Mouse (Mus musculus) heart, postnatal 14 days (tissue): ENCODE results near the gene Rffl. TPM values are rescaled to one million over a fixed set of nuclear protein-coding genes. Genes with fewer than 3 reads are reported as not detected.

Experiments
- DNase-seq, 2 experiments: peaks; one replicate each; pipeline ENCODE4 v3.0.0; 2021 to 2022
- intact Hi-C: fragments of 180-260 bp; cut with DNase I; formaldehyde crosslinking; loops from one replicate; pipeline ENCODE4 v1.15.1; 2025
- total RNA-seq, 2 experiments: library from RNA; stranded (reverse); gene quantifications; 2 replicates each; pipeline ENCODE4 v1.2.3; 2021

Rffl gene
- total RNA-seq, 2 experiments from 2014 or later, result 5.0 to 6.5 TPM

DNA sequence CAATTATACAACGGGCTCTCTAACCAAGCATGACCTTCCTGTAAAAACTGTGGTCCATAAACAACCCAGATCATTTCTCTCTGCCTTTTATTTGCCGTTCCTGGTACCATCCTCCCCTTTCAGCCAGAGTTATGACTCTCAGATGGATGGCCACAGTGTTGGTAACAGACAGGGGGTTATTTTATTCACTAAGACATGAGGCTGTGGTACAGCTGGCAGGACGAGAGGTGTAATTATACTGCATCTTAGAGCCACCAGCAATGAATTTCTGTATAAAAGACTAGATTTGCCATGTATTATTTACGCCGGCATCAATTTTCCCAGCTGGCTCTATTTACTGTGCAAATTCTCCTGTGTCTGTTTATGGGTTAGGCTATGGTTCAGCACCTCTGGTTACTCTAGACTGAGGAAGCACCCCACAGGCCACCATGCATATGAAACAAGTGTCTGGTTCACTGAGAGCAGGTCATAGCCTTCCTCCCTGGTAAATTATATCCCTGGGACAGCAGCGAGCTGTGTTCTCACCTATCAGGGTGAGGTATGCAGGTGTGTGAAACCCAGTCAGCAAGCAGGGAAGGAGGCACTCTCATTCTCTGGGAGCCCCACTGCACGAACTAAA lies 6.8 kb upstream of the Rffl start:
- DNase-seq, result no peak
- intact Hi-C loops, result no loop called here

DNA sequence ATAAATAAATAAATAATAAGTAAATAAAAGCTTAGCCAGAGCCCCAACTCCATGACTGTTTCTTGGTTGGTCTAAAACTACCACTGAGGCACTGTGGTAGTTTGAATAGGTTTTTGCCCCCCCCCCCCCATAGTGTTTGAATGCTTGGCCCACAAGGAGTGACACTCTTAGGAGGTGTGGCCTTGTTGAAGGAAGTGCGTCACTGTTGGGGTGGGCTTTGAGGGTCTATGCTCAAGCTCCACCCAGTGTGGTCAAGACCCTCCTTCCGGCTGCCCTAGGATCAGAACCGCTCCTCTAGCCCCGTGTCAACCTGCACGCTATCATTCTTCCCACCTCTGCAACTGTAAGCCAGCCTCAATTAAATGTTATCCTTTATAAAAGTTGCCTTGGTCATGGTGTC lies 4.6 kb upstream of the Rffl start:
- no peak for DNase-seq
- intact Hi-C loops, result no loop called here

DNA sequence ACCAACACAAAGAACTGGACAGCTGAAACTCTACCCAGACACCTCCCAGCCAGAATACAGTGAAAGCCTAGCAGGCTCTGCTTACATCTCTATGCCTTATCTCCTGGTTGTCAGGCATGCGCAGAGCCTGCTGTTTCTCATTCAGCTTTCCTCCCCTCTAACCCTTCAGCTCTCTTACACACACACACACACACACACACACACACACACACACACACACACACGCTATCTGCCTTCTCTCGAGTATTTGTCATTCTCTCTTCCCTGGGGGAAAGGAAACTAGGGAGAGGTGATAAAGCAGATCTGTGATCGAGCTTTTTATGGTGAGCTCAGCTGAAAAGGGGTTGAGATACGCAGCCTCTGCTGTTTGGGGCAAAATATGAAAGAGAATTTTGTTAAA lies 3.9 kb upstream of the Rffl start:
- intact Hi-C loops, result loop anchor here (5.0 kb wide), 2 partner anchors 113 to 128 kb away; partner anchors contain the start of genes Cct6b and Zfp830
- no peak for DNase-seq

DNA sequence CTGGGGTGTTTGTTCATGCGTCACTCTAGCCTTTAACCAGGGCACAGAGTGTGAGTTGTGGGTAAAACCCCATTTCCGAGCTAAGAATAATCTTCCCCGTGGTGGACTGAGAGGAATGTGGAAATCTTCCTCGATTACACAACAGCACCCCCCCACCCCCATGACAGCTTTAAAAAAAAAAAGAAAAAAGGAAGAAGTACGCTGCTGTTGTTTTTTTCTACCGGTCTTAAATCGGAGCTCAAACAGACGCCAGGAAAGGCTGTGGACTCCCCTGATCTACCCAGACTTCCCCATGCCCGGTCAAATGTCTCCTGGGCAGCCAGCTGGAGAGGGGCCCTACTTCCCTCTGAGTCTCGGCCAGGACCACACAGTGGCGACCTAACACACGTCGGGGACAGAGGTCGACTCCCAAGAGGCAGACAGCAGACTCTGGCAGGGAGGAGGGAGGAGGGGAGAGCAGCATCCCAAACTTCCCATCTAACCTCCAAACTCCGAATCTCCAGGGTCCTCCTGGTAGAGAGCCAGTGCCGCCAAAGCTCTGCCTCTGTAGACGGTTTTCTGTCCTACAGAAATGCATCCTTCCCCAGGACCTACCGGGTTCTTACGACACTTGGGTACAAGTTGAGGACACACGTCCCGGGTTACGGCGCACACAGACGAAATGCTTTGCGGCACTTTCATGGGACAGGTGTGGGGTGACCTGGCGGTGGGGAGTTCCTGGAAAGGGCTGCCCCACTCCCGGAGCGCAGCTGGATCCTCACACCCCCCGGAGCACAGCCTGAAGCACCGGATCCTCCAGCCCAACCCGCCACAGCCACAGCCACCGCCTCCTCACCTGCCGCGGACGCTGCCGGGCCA lies 608 bp downstream of the Rffl start:
- intact Hi-C loops, result loop anchor here (1.0 to 5.0 kb wide), 3 partner anchors 51 to 123 kb away; partner anchors contain the start of genes Cct6b and Zfp830
- peak; percentile 56 to 61 for DNase-seq

DNA sequence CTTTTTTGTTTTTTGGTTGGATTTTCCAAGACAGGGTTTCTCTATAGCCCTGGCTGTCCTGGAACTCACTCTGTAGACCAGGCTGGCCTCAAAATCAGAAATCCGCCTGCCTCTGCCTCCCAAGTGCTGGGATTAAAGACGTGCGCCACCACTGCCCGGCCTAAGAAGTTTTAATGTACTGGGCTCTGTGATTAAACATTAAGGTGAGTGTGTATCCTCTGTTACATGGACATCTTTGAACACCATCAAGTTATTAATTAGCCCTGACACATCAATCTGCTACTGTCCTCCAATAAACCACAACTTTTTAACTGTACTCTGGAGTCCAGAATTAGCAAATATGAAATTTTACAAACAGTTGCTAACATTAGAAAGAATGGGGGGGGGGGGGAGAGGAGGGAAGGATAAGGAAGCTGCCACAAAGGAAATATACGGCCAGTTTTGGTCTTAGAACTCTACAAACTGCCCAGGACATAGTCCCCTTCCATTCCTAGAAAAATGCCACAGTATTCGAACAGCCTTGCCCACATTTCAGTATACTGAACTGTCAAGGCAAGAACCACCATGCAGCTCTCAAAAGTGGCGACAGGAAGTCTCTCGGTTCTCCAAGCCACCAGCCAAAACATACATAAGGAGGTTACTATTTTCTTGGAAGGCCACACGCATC lies 1.4 kb downstream of the Rffl start:
- DNase-seq, result no peak
- intact Hi-C loops, result loop anchor here (1.0 to 5.0 kb wide), 3 partner anchors 50 to 122 kb away; partner anchors contain the start of genes Cct6b and Zfp830

DNA sequence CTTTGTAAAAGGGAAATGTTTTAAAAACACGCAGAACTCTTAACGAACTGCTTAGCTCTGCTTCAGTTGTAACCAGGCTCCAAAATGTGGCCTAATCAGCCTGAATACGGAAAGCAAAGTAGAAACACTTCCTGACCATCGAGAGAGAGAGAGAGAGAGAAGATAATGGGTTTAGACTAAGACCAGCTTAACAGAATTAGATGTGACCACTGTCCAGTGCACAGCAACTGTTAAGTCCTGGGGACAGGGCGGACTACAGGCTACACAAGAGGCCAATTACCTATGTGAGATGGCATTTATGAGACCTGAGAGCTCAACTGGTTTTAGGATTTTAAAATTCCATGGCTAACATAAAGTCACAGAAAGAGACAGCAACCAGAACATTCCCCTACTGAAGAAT lies 3.1 kb downstream of the Rffl start:
- DNase-seq, result no peak
- intact Hi-C loops, result no loop called here

DNA sequence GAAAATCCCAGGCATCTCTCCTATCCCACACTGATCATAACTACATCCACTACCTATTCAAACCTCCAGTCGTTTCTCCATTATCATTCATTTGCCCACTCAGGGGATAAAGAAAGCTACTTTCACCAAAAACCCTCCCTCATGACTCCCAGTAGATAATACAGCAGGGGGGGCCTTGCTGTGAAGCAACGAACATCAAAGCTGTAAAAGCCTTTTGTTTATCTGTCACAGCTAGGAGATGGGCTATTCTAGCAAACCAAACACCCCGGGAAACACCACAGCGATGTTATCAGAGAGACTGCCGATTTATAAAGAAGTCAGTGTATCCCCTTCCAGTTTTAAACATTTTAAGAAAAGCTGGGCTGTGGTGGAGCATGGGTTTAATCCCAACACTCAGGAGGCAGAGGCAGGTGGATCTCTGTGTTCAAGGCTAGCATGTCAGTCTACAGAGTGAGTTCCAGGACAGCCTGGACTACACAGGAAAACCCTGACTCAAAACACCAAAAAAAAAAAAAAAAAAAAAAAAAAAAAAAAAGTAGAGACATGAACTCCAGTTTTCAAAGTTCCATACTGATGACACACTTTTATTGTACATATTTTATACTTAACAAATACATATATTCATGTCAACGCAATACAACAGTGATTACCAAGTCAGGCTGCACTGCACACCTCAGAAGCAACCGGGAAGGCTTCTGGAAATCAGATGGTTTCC lies 4.0 kb downstream of the Rffl start:
- intact Hi-C loops, result no loop called here
- DNase-seq, result no peak

DNA sequence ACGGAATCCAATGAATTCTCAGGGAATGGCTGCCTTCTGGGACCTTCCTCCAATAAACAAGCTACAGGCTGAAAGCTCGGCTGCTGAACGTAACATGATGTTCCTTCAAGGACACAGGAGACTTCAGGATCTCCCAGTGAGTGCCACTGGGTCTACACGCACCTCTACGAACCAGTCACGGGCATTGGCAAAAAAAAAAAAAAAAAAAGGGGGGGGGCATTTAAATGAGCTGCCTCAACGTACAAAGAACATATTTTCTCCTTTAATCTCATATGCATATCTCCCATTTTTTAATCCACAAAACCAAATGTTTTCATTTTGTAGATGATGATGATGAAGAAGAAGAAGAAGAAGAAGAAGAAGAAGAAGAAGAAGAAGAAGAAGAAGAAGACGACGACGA lies 5.1 kb downstream of the Rffl start:
- no peak for DNase-seq
- intact Hi-C loops, result no loop called here

DNA sequence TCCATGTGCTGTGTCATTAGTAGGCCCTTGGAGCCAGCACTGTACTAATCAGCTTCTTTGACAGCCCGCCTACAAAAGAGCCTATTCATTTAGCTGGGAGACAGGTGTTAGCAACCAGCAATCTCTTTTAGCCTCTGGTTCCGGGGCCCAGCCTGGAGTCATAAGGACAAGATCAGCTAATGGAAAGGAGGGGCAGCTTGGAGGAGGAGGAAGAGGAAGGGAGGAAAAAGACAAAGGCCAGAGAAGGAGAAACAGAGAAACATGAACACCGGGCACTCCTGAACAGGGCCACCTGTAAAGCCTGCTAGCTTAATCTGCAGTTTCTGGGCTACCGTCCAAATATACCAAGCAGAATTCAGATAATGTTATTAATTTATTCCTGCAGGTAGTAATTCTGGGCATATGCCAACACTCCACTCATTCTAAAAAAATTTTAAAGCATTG lies 7.5 kb downstream of the Rffl start:
- intact Hi-C loops, result no loop called here

DNA sequence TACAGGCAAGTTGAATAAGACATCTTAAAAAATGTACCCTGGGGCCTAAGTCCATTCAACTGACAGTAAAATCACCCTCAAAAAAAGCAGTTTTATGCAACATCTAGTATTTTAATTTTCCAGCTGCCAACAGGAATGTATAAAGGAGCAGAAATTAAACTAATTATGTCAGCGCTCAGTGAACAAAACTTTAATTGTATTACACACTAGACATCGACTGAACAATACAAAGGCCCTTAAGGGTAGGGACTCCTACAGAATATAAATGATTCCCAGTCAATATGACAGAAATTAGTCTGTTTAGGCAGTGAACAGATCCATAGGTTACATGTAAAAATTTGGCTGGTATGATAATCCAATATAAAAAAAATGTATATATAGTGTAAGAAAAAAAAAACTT lies 8.0 kb downstream of the Rffl start:
- intact Hi-C loops, result no loop called here

More for the DNA sequence above, 7.5 kb downstream of the Rffl start:
- DNase-seq, result no peak

DNA sequence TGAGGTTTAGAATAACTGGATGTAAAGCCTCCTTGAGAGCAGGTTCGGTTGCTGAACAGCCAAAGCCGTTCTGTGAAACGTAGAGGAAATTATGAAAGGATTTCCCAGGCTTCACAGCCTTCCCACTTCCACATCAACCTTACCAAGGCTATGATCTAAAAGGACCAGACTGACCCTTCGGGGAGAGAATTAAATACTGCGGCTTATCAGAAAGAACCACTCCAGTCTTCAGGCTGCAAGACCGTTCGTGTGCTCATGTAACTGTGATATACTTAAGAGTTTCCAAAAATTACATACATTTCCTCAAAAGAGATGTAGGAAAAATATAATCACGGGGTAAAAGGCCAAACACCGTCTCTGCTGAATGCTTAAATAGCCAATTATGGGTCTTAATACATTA lies 8.4 kb downstream of the Rffl start:
- DNase-seq, result no peak
- intact Hi-C loops, result no loop called here

More for the DNA sequence above, 8.0 kb downstream of the Rffl start:
- no peak for DNase-seq

DNA sequence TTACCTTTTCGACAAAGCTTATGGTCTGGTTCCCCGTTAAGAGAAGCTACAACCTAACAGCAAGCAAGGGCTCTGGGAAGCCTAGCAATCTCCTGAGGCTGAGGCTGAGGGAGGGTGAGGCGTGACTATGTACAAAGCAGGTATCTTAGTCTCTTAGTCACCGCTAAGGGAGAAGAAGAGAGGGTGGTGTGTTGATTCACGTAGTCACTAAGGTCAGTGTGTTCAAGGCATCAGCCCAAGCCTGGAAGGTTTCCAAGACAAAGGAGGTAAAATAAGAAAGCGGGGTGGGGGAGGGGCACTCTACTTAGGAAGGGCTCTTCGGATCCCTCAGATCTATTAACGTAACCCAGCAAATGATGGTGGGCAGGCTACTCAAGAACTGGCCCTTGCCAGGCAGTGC lies 9.5 kb downstream of the Rffl start:
- intact Hi-C loops, result no loop called here
- no peak for DNase-seq

DNA sequence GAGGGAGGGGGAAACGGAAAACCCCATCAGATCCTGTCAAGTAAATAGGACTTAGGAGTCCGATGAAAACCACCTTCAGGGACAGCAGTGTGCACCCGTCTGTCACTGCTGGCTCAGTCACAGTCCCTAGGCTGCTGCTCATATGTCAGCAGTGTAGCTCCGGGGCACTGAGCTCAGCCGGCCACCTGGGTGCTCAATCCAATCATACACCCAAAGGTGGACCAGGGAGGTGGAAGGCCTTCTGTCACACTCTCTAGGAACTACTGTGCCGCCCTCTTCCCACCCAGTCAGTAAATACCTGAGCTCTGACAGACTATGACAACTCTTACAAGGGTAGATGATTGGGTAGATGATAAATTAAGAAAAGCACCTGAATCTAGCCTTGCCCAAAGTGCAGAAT lies 10.3 kb downstream of the Rffl start:
- intact Hi-C loops, result no loop called here
- no peak for DNase-seq

DNA sequence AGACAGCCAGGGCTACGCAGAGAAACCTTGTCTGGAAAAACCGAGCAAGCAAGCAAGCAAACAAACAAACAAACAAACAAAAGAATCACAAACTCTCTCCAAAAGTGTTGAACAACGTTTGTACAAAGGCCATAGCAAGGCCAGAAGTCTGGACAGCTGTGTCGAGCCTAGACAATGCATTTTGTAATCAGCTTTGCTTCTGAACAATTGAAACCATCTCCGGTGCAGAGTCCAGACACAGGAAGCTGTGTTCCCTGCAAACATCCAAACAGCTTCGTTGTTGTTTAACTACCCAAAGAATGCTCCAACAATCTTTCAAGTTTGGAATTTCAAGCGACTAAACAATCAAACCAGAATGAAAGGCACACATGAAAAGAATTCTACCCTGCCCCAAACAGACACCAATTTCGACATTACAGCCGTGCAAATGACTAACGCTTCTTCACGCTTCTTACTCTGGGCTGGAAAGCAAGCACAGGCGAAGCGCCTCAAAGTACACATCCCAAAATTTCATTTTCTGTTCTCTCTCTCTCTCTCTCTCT lies 13.6 kb downstream of the Rffl start:
- DNase-seq, result no peak
- intact Hi-C loops, result no loop called here

DNA sequence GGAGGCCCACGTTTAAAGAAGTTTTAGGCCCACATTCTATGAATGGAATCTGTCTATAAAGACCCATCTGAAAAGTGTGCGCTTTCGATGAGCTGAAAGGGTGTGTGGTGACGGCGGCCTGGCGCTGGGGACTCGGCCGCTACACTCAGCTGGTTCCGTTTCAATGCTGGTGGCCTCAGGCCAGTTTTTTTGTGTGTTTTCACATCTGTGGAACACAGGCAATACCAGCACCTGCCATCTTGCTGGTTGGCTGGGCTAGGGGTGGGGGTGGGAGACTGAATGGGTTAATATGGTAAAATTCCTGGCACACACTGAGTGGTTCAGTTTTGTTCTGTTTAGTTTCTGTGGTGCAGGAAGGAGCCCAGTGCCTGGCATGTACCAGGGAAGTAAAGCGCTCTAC lies 15.0 kb downstream of the Rffl start:
- intact Hi-C loops, result no loop called here
- no peak for DNase-seq

DNA sequence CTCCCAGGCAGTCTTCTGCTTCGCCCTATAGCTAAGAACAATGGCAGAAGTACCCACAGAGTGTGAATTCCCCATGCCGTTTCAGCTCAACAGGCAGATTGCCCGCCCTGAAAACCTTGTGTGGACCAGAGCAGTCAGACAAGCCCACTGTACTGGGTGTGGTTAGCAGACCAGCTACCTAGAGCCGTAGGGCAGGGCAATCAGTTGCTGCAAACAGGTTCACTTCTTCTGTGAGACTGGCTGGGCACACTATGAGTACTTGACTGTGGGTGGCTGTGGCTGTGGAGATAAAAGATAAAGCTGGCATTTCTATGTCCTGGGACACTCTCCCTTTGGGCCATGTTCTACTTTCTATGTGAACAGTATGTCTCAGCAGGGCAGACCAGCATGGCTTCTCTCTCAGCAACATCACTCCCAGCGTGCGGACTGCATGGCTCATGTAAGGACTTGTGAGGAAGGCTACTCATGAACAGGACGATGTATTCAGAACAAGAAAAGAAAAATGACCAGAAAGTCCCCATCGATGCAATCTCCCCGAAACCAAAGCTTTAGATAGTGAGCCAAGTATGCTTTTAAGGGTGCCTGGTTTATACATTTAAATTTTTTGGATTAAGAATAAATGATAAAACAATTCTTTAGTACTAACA lies 15.6 kb downstream of the Rffl start:
- intact Hi-C loops, result no loop called here
- no peak for DNase-seq

DNA sequence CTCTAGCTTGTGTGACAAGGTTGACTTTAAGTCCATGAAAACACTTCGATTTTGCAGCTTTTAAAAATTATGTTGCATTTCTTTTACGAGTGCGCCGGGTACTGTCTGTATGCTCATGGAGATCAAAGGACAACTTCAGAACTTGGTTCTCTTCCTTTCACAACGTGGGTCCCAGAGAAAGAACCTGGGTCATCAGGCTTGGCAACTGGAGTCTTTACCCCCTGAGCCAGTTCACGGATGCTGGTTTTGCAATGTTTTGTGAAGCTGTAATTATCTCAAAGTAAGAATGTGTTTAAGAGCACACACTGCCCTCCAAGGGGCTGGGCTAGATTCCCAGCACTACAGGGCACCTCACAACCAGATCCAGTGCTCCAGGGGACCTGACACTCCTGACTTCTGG lies 16.9 kb downstream of the Rffl start:
- no peak for DNase-seq
- intact Hi-C loops, result no loop called here

DNA sequence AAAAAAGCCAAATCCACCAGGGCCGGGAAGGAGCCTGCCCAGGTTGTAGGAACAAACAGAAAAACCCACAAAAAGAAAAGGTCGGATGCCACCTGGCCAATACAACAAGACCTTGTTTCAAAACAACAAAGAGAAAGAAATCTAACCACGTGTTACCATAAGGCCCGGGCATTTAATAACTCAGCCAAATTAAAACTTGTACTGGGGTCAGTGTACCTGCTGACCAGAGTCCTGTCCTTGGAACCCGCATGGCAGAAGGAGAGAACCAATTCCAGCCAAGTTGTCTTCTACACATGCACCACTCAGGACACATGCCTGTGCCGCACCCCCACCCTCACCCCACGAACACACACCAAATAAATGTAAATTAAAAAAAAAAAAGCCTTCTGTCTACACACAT lies 18.1 kb downstream of the Rffl start:
- no peak for DNase-seq
- intact Hi-C loops, result no loop called here

DNA sequence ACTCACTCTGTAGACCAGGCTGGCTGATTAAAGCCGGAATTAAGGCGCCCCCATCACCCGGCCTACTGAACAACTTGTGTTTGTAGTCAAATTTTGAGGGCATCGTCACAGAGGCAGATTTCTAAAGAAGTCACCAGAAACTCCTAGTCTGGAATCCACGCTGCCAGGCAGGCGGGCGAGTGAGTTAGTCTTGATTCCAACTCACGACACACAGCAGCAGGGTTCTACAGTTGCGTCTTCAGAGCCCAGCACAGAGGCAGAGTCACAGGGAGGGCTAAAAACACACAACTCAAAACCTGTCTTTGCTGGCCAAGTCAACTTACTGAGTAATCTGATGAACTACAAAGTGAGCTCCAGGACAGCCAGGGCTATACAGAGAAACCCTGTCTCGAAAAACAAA lies 18.5 kb downstream of the Rffl start:
- intact Hi-C loops, result no loop called here
- DNase-seq, result no peak

DNA sequence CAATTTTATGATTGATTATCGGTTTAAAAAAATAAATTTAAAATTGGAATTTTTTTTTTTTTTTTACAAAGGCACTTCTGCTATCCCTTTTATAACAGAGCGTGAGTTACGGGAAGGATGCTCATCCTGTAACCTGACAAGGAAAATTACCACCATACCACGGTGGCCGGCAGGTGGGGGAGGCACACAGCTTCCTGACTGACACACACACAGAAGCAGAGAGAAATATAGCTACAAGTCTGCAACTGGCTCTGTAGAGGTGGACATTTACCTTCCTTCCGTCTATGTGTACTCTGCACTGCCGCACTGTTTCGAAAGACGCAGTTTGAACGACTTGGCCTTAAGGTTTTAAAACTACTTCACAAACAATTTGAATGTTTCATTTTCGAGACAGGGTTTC lies 18.9 kb downstream of the Rffl start:
- intact Hi-C loops, result no loop called here
- no peak for DNase-seq
